Mouse (Mus musculus): ENCODE measurements at regions not wholly inside any gene's neighbourhood (a gene's known extent, or its start where the extent isn't known, plus 50 kb on each side); places are given as distances from the start of the nearest gene placed in this dataset.

GRCm38 (mm10) chr1:35825531-35825966, 242.7 kb upstream of the Hs6st1 start:
- no peak for TF ChIP-seq CTCF (IDR thresholded peaks at IDR 0.05; ENCODE audit: extremely low read depth, insufficient read depth, insufficient read length, insufficient replicate concordance)
- TF ChIP-seq POLR2A (IDR thresholded peaks at IDR 0.05; ENCODE audit: low read depth, low read length): no peak
- H3K4me1 ChIP-seq (ENCODE audit: control insufficient read depth, insufficient read depth, insufficient read length): no peaks in the 10 kb centered on the region
- DNase-seq (ENCODE audit: low read depth in 1 of 2, low spot score in 2 of 2): no peak
- H3K36me3 ChIP-seq (ENCODE audit: control insufficient read depth, insufficient read depth, low read length): no peaks in the 10 kb centered on the region
- no peak overlapping the region for H3K4me3 ChIP-seq (ENCODE audit: extremely low read depth, insufficient read depth, insufficient read length)
- no peaks in the 10 kb centered on the region for H3K27me3 ChIP-seq (ENCODE audit: control insufficient read depth, insufficient read depth, low read length)
- WGBS: 77% methylated on average over 10 of the region's 10 CpGs
- H3K27ac ChIP-seq (ENCODE audit: insufficient read depth, low read length): no peak overlapping the region

GRCm38 (mm10) chr1:35826575-35827114, 241.6 kb upstream of the Hs6st1 start:
- WGBS: 68% methylated on average over 7 of the region's 7 CpGs
- H3K4me3 ChIP-seq (ENCODE audit: extremely low read depth, insufficient read depth, insufficient read length): no peak overlapping the region
- TF ChIP-seq CTCF (IDR thresholded peaks at IDR 0.05; ENCODE audit: extremely low read depth, insufficient read depth, insufficient read length, insufficient replicate concordance) (no peak), POLR2A (IDR thresholded peaks at IDR 0.05; ENCODE audit: low read depth, low read length) (no peak)
- no peaks in the 10 kb centered on the region for H3K36me3 ChIP-seq (ENCODE audit: control insufficient read depth, insufficient read depth, low read length)
- no peak for DNase-seq (ENCODE audit: low read depth in 1 of 2, low spot score in 2 of 2)
- no peaks in the 10 kb centered on the region for H3K27me3 ChIP-seq (ENCODE audit: control insufficient read depth, insufficient read depth, low read length)
- H3K4me1 ChIP-seq (ENCODE audit: control insufficient read depth, insufficient read depth, insufficient read length): no peaks in the 10 kb centered on the region
- H3K27ac ChIP-seq (ENCODE audit: insufficient read depth, low read length): no peak overlapping the region

GRCm38 (mm10) chr1:35827471-35827870, 240.7 kb upstream of the Hs6st1 start:
- H3K27ac ChIP-seq (ENCODE audit: insufficient read depth, low read length): no peak overlapping the region
- DNase-seq (ENCODE audit: low read depth in 1 of 2, low spot score in 2 of 2): no peak
- no peaks in the 10 kb centered on the region for H3K36me3 ChIP-seq (ENCODE audit: control insufficient read depth, insufficient read depth, low read length)
- 41% methylated on average over 3 of the region's 3 CpGs for WGBS
- no peak for TF ChIP-seq POLR2A (IDR thresholded peaks at IDR 0.05; ENCODE audit: low read depth, low read length)
- no peak overlapping the region for H3K4me3 ChIP-seq (ENCODE audit: extremely low read depth, insufficient read depth, insufficient read length)
- no peaks in the 10 kb centered on the region for H3K27me3 ChIP-seq (ENCODE audit: control insufficient read depth, insufficient read depth, low read length)
- no peaks in the 10 kb centered on the region for H3K4me1 ChIP-seq (ENCODE audit: control insufficient read depth, insufficient read depth, insufficient read length)

- H3K27me3 ChIP-seq (ENCODE audit: control insufficient read depth, insufficient read depth, low read length): no peaks in the 10 kb centered on the region
- no peak for DNase-seq (ENCODE audit: low read depth in 1 of 2, low spot score in 2 of 2)
- no peak for TF ChIP-seq POLR2A (IDR thresholded peaks at IDR 0.05; ENCODE audit: low read depth, low read length)
- no peak for TF ChIP-seq CTCF (IDR thresholded peaks at IDR 0.05; ENCODE audit: extremely low read depth, insufficient read depth, insufficient read length, insufficient replicate concordance)
- H3K27ac ChIP-seq (ENCODE audit: insufficient read depth, low read length): no peak overlapping the region
- H3K36me3 ChIP-seq (ENCODE audit: control insufficient read depth, insufficient read depth, low read length): no peaks in the 10 kb centered on the region
- 88% methylated on average over 7 of the region's 7 CpGs for WGBS
- H3K4me1 ChIP-seq (ENCODE audit: control insufficient read depth, insufficient read depth, insufficient read length): no peaks in the 10 kb centered on the region
- no peak overlapping the region for H3K4me3 ChIP-seq (ENCODE audit: extremely low read depth, insufficient read depth, insufficient read length)
These were observed 234.0 kb upstream of the Hs6st1 start for GRCm38 (mm10) chr1:35834180-35834579.

GRCm38 (mm10) chr1:35836552-35836951, 231.6 kb upstream of the Hs6st1 start:
- TF ChIP-seq CTCF (IDR thresholded peaks at IDR 0.05; ENCODE audit: extremely low read depth, insufficient read depth, insufficient read length, insufficient replicate concordance) (no peak), POLR2A (IDR thresholded peaks at IDR 0.05; ENCODE audit: low read depth, low read length) (no peak)
- Histone ChIP-seq H3K4me1 (ENCODE audit: control insufficient read depth, insufficient read depth, insufficient read length) (no peaks in the 10 kb centered on the region), H3K36me3 (ENCODE audit: control insufficient read depth, insufficient read depth, low read length) (no peaks in the 10 kb centered on the region), H3K4me3 (ENCODE audit: extremely low read depth, insufficient read depth, insufficient read length) (no peak overlapping the region), H3K27ac (ENCODE audit: insufficient read depth, low read length) (no peak overlapping the region), H3K27me3 (ENCODE audit: control insufficient read depth, insufficient read depth, low read length) (no peaks in the 10 kb centered on the region)
- 92% methylated on average over 5 of the region's 5 CpGs for WGBS
- no peak for DNase-seq (ENCODE audit: low read depth in 1 of 2, low spot score in 2 of 2)

GRCm38 (mm10) chr1:35838625-35839024, 229.6 kb upstream of the Hs6st1 start:
- H3K27ac ChIP-seq (ENCODE audit: insufficient read depth, low read length): no peak overlapping the region
- no peaks in the 10 kb centered on the region for H3K27me3 ChIP-seq (ENCODE audit: control insufficient read depth, insufficient read depth, low read length)
- DNase-seq (ENCODE audit: low read depth in 1 of 2, low spot score in 2 of 2): no peak
- TF ChIP-seq CTCF (IDR thresholded peaks at IDR 0.05; ENCODE audit: extremely low read depth, insufficient read depth, insufficient read length, insufficient replicate concordance) (no peak), POLR2A (IDR thresholded peaks at IDR 0.05; ENCODE audit: low read depth, low read length) (no peak)
- H3K4me3 ChIP-seq (ENCODE audit: extremely low read depth, insufficient read depth, insufficient read length): no peak overlapping the region
- 94% methylated on average over 3 of the region's 3 CpGs for whole genome bisulfite sequencing
- H3K36me3 ChIP-seq (ENCODE audit: control insufficient read depth, insufficient read depth, low read length): no peaks in the 10 kb centered on the region
- no peaks in the 10 kb centered on the region for H3K4me1 ChIP-seq (ENCODE audit: control insufficient read depth, insufficient read depth, insufficient read length)

- Histone ChIP-seq H3K36me3 (ENCODE audit: control insufficient read depth, insufficient read depth, low read length) (no peaks in the 10 kb centered on the region), H3K27ac (ENCODE audit: insufficient read depth, low read length) (no peak overlapping the region), H3K4me3 (ENCODE audit: extremely low read depth, insufficient read depth, insufficient read length) (no peak overlapping the region), H3K4me1 (ENCODE audit: control insufficient read depth, insufficient read depth, insufficient read length) (no peaks in the 10 kb centered on the region), H3K27me3 (ENCODE audit: control insufficient read depth, insufficient read depth, low read length) (no peaks in the 10 kb centered on the region)
- TF ChIP-seq CTCF (IDR thresholded peaks at IDR 0.05; ENCODE audit: extremely low read depth, insufficient read depth, insufficient read length, insufficient replicate concordance) (peak; percentile 28; the same call in 1 of the 2 replicates), POLR2A (IDR thresholded peaks at IDR 0.05; ENCODE audit: low read depth, low read length) (no peak)
- WGBS: 72% methylated on average over 6 of the region's 6 CpGs
- peak; percentile 38 to 41 for DNase-seq (ENCODE audit: low read depth in 1 of 2, low spot score in 2 of 2)
These were observed 228.8 kb upstream of the Hs6st1 start for GRCm38 (mm10) chr1:35839446-35839845.
